Mouse (Mus musculus) lung, embryonic 15.5 days (tissue): ENCODE results near the gene Caskin2. TPM values are rescaled to one million over a fixed set of nuclear protein-coding genes. Genes with fewer than 3 reads are reported as not detected.

Experiments used
- ATAC-seq: fragments of 200-750 bp; cut with Nextera tagmentation; 2 replicates; pipeline ENCODE4 v1.8.0; 2017; ENCODE audit warnings: moderate number of reproducible peaks, borderline replicate concordance; ENCODE audit not compliant: low FRiP score, low TSS enrichment; ENCODE audit errors: extremely low read depth
- H3K27ac ChIP-seq: fragments of 300-500 bp; sonication (generic); 2 replicates; pipeline ENCODE4 v1.5.1; 2015; ENCODE audit warnings: moderate library complexity, mild to moderate bottlenecking, inconsistent platforms
- H3K27me3 ChIP-seq: fragments of 300-500 bp; sonication (generic); 2 replicates; pipeline ENCODE4 v1.6.1; 2015; ENCODE audit warnings: inconsistent platforms
- H3K36me3 ChIP-seq: fragments of 300-500 bp; sonication (generic); 2 replicates; pipeline ENCODE4 v1.6.1; 2015; ENCODE audit warnings: inconsistent platforms
- H3K4me1 ChIP-seq: fragments of 300-500 bp; sonication (generic); 2 replicates; pipeline ENCODE4 v1.6.1; 2015; ENCODE audit warnings: inconsistent platforms
- H3K4me2 ChIP-seq: fragments of 300-500 bp; sonication (generic); 2 replicates; pipeline ENCODE4 v1.6.1; 2015; ENCODE audit warnings: inconsistent platforms, mild to moderate bottlenecking, moderate library complexity
- H3K4me3 ChIP-seq: fragments of 300-500 bp; sonication (generic); 2 replicates; pipeline ENCODE4 v1.5.1; 2015; ENCODE audit warnings: mild to moderate bottlenecking, inconsistent platforms
- H3K9ac ChIP-seq: fragments of 300-500 bp; sonication (generic); 2 replicates; pipeline ENCODE4 v1.6.1; 2015; ENCODE audit warnings: inconsistent platforms
- H3K9me3 ChIP-seq: fragments of 300-500 bp; sonication (generic); 2 replicates; pipeline ENCODE4 v1.6.1; 2016; ENCODE audit warnings: inconsistent platforms
- WGBS: fragments of 180-500 bp; shearing (Covaris S2); methylation state at CpG from one replicate; pipeline ENCODE4 v1.1.7; 2015; 5-methylcytosine and 5-hydroxymethylcytosine counted together
- polyA plus RNA-seq: library from polyadenylated mRNA; unstranded; fragments of >200 nt; fragmentation: Nextera tagmentation; extraction: Ambion mirVana; gene quantifications from 2 replicates; pipeline ENCODE4 v1.2.1, GENCODE M21; 2015

Caskin2 gene
- polyA plus RNA-seq, 1 experiment from 2014 or later: 19.6 TPM

DNA sequence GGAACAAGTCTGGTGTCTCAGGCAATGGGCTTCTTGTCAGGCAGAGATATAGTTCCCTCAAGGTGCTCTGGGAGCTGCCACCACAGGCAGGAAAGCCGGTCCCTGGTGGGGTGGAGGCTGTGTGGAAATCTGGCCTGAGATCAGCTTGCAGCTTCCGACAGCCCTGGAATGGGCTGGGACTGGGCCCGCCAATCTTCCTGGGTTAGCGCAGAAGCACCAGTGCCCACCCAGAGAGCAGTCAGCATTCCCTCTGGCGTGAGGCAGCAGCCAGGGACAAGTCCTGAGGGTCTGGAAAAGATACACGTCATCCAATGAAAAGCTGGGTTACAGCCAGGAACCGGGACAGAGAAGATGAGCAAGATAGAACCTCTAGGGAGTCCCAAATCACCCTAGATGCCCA is 1.3 kb downstream of the Caskin2 start:
- Histone ChIP-seq H3K9me3 (no peaks in the 10 kb centered on the region), H3K36me3 (peaks cover 19% of the 10 kb centered on the region), H3K27me3 (no peaks in the 10 kb centered on the region), H3K27ac (peak overlapping the region; percentile 7; the same call in 1 of the 2 replicates), H3K9ac (peak overlapping the region; percentile 76), H3K4me2 (peak overlapping the region; percentile 92), H3K4me3 (peak overlapping the region; percentile 83), H3K4me1 (peaks cover 75% of the 10 kb centered on the region)
- ATAC-seq: no peak
- 21% methylated on average over 7 of the region's 7 CpGs for WGBS

DNA sequence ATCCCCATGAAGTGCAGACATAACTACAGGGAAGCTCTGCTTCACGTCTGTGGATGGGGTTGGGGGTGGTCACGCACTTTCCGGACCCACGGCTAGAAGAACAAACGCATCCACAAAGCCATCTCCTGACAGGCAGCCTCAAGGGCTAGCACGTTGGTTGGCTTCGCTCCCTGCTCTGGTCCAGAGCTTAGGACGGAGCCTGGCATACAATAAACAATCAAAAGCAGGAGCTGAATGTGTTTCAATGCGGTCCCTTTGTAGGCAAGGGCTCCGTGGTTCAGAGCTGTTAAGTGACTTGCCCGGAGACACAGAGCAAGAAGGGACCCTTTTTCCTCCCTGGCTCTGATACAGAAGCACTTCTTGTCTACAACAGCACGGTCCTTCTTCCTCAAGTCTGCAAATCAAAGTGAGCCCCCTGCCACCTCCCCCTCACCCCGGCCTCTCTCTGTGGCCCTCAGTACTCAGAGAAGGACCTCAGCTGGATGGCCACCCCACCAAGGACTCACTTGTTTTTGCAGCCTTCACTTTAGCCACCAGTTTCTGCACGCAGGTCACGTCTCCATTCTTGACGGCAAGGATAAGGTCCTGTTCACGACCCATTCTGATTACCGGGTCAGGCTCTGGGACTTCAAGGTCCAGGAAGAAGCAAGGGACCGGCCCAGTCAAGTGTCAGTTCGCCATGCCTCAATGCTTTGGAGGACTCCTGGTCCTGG is 1.9 kb downstream of the Caskin2 start:
- Histone ChIP-seq H3K27ac (peak overlapping the region; percentile 7; the same call in 1 of the 2 replicates), H3K4me1 (peaks cover 75% of the 10 kb centered on the region)
- 71% methylated on average over 20 of the region's 20 CpGs for WGBS

DNA sequence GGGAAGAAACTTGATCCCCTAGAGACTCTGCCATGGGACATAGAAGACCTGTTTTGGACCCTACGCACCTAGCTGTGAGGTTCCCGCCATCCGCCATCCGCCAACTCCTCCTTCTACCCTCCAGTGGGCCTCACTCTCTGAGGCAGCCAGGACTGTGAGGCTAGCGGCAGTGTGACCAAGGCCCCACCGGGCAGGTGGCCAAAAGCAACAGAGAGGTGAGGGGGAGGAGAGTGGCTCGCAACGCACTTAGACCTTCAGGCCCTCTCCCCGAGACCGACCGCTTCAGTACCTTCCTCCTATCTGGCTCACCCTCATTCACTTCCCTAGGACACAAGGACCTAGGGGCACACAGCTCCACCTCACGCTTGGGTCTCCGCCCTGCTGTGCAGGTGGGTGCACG is 3.1 kb downstream of the Caskin2 start:
- H3K9ac ChIP-seq: peak overlapping the region; percentile 39; the same call in 1 of the 2 replicates
- H3K27me3 ChIP-seq: no peaks in the 10 kb centered on the region
- H3K27ac ChIP-seq: peak overlapping the region; percentile 85
- peak overlapping the region; percentile 92 for H3K4me2 ChIP-seq
- 35% methylated on average over 14 of the region's 14 CpGs for WGBS
- H3K4me1 ChIP-seq: peaks cover 66% of the 10 kb centered on the region
- H3K9me3 ChIP-seq: no peaks in the 10 kb centered on the region
- peaks cover 28% of the 10 kb centered on the region for H3K36me3 ChIP-seq
- peak overlapping the region; percentile 83 for H3K4me3 ChIP-seq
- ATAC-seq: no peak

More for the DNA sequence above, 1.9 kb downstream of the Caskin2 start:
- no peaks in the 10 kb centered on the region for H3K9me3 ChIP-seq
- ATAC-seq: no peak
- no peaks in the 10 kb centered on the region for H3K27me3 ChIP-seq
- peak overlapping the region; percentile 92 for H3K4me2 ChIP-seq
- H3K4me3 ChIP-seq: peak overlapping the region; percentile 83
- H3K36me3 ChIP-seq: peaks cover 22% of the 10 kb centered on the region
- H3K9ac ChIP-seq: peak overlapping the region; percentile 76

DNA sequence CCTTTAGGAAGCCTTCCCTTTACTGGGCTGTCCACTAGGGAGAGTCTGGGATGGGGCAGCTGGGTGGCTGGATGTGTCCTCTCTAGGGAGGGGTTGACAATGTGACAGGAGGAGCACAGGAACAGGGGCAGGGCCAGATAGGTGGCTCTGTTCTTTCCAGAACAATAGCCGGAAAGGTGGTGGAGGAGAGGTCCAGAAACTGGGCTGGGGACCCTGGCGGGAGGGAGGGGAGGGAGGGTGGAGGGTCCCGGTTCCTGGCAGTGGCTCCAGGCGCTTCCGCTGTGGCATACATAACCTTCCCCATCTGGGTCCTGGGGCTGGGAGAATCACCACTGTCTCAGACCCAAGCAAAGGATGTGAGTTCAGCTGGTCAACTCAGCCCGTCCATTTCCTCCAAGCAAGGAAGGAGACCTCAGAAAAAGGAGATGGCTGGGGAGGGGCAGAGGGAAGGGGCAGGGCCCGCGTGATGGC is 4.1 kb downstream of the Caskin2 start:
- H3K9me3 ChIP-seq: no peaks in the 10 kb centered on the region
- ATAC-seq: peak; percentile 8; the same call in 1 of the 2 replicates
- H3K9ac ChIP-seq: no peak overlapping the region; the same call in 1 of the 2 replicates
- peaks cover 61% of the 10 kb centered on the region for H3K4me1 ChIP-seq
- H3K27me3 ChIP-seq: no peaks in the 10 kb centered on the region
- peaks cover 39% of the 10 kb centered on the region for H3K36me3 ChIP-seq
- H3K4me2 ChIP-seq: peak overlapping the region; percentile 92
- H3K4me3 ChIP-seq: peak overlapping the region; percentile 83; the same call in 1 of the 2 replicates
- 48% methylated on average over 8 of the region's 8 CpGs for WGBS
- peak overlapping the region; percentile 85 for H3K27ac ChIP-seq

DNA sequence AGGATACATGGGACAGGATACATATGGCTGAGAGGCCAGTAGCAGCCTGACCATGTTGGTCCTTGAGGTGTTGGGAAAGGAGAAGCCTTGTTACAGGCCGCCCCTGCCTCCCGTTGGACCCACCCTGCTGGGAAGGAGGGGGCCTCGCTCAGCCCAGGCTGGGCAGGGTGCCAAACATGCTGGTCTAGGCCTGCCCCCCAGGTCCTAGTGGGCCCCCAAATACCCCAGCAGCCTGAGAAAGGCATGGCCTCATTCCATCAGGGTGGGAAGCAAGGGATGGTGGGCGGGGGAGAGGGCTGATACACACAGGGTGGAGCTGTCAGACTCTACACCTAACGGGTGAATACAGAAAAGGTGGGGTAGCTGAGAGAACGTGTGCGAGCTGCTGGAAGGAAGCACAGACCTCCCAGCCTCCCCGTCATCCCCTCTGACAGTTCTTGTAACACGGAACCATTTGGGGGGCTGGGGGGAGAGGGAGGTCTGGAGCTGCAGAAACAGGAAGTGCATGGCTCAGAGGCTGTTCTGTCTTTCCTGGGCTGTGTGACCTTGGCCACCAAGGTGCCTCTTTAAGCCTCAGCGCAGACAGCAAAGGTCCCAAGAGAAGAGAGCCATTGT is 4.6 kb downstream of the Caskin2 start:
- Histone ChIP-seq H3K27me3 (no peaks in the 10 kb centered on the region), H3K36me3 (peaks cover 42% of the 10 kb centered on the region), H3K9me3 (no peaks in the 10 kb centered on the region), H3K27ac (peak overlapping the region; percentile 85), H3K4me1 (peaks cover 58% of the 10 kb centered on the region), H3K4me2 (peak overlapping the region; percentile 92), H3K4me3 (peak overlapping the region; percentile 83; the same call in 1 of the 2 replicates), H3K9ac (no peak overlapping the region; the same call in 1 of the 2 replicates)
- 0 out of 2 replicates have a peak, but pooled peaks have one; percentile 6 for ATAC-seq
- 16% methylated on average over 10 of the region's 10 CpGs for WGBS

DNA sequence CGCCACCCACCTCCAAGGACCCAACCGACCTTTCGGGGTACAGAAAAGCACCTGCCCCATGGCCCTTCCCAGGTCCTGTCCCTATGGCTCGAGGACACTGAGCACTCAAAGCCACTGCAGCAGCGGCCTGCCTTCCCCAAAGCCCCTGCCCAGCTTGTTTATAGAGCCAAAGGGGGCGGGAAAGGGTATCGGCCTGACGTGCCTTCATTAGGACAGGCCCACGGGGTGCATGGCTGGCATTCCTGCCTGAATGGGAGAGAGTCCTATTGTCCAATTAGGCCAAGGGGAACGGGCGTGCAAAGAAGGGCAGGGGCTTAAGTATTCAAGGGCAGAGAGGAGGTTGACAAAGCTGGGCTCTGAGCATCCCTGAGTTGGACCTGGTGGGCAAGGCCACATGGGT is 5.5 kb downstream of the Caskin2 start:
- no peaks in the 10 kb centered on the region for H3K9me3 ChIP-seq
- H3K27ac ChIP-seq: peak overlapping the region; percentile 85; the same call in 1 of the 2 replicates
- peaks cover 58% of the 10 kb centered on the region for H3K4me1 ChIP-seq
- peak overlapping the region; percentile 92; the same call in 1 of the 2 replicates for H3K4me2 ChIP-seq
- H3K27me3 ChIP-seq: no peaks in the 10 kb centered on the region
- WGBS: 67% methylated on average over 11 of the region's 11 CpGs
- peaks cover 50% of the 10 kb centered on the region for H3K36me3 ChIP-seq
- no peak overlapping the region for H3K9ac ChIP-seq
- no peak for ATAC-seq
- no peak overlapping the region for H3K4me3 ChIP-seq

DNA sequence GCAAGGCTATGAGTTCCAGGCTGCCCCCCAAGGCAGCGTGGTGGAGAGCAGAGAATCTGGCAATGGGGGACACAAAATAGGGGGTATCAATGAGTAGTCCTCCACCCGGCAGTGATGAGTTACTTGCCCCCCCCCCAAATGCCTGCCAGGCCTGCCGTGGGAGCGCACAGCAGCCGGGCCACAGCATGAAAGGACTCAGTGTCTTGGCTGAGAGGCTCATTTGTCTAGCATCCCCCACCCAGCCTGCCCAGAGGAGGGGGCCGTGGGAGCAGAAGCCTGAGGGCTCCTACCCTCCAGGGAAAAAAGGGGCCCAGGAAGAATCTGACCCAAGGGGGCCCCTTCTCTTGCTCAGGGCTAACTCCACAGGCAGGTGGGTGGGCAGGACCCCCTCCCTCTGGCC is 6.1 kb downstream of the Caskin2 start:
- H3K36me3 ChIP-seq: peaks cover 56% of the 10 kb centered on the region
- no peaks in the 10 kb centered on the region for H3K27me3 ChIP-seq
- H3K9ac ChIP-seq: no peak overlapping the region
- ATAC-seq: no peak
- H3K4me2 ChIP-seq: no peak overlapping the region
- WGBS: 79% methylated on average over 6 of the region's 6 CpGs
- H3K9me3 ChIP-seq: no peaks in the 10 kb centered on the region
- no peak overlapping the region for H3K4me3 ChIP-seq
- H3K4me1 ChIP-seq: peaks cover 51% of the 10 kb centered on the region
- H3K27ac ChIP-seq: no peak overlapping the region

DNA sequence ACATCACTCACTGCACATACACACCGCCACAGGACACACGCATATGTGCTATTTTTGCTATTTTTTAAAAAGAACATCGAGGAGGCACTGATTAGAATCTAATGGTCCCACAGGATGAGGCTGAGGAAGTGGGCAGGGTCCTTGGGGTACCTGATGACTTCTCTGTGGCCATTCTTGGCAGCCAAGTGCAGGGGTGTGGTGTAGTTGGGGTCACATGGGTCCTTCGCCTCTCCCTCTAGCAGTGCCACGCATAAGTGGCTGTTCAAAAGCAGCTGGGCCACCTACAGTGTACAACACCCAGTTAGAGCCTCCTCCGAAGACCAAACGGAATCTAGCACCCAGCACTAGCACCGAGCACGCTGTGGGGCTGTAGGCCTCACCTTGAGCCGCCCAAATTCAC is 7.3 kb downstream of the Caskin2 start:
- Histone ChIP-seq H3K4me1 (peaks cover 40% of the 10 kb centered on the region), H3K27me3 (no peaks in the 10 kb centered on the region), H3K27ac (no peak overlapping the region), H3K4me3 (no peak overlapping the region), H3K36me3 (peaks cover 60% of the 10 kb centered on the region), H3K9me3 (no peaks in the 10 kb centered on the region), H3K9ac (no peak overlapping the region), H3K4me2 (no peak overlapping the region)
- ATAC-seq: no peak
- 85% methylated on average over 10 of the region's 10 CpGs for WGBS

DNA sequence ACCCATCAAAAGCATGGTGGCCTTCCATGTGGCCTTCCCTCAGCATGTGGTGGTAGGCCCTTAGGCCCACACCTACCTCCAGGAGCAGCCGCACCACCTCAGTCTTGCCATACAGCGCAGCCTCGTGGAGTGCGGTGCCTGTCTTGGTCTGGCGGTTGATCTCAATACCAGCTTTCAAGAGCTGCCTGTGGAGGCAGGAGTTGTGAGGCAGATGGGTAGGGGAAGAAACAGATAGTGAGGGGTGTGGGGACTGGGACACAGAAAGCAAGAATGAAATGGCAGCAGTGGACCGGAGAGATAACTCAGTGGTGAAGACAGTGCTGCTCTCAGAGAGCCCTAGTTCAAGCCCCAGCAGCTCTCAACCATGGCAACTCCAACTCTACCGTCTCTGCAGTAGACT is 8.4 kb downstream of the Caskin2 start:
- Histone ChIP-seq H3K27me3 (no peaks in the 10 kb centered on the region), H3K4me3 (no peak overlapping the region), H3K4me2 (no peak overlapping the region), H3K9me3 (no peaks in the 10 kb centered on the region), H3K4me1 (peaks cover 28% of the 10 kb centered on the region), H3K36me3 (peaks cover 70% of the 10 kb centered on the region), H3K9ac (no peak overlapping the region), H3K27ac (no peak overlapping the region)
- WGBS: 97% methylated on average over 7 of the region's 7 CpGs
- ATAC-seq: no peak

DNA sequence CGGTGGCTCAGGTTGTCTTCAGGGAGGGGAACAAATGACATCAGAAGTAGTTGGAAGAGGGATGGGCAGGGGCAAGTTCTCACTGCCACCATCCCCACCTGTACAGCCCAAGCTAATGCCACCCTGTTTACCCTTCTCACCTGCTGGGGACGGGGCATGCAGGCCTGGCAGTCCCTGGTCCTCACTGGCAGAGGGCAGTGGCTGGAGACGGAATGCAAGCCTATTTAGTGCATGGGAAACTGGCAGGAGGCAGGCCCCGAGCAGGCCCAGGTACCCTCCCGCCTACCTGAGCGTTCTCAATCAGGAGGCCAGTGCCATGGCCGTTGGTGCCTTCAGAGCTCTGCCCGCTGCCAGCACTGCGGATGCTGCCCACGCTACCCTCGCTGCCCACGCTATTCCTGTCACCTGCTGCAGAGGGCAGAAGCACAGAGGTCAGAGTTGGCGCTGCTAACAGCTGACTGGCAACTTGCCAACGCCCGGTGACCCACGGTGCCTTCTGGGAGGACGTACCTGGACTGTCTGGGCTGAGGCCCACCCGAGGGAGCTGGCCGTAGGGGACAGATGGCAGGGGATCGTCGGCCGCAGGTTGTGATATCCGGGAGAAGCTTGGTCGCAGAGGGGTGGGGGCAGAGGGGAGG is 10.2 kb downstream of the Caskin2 start:
- Histone ChIP-seq H3K9ac (no peak overlapping the region), H3K4me3 (no peak overlapping the region), H3K27ac (no peak overlapping the region), H3K4me2 (no peak overlapping the region), H3K4me1 (peaks cover 10% of the 10 kb centered on the region), H3K9me3 (no peaks in the 10 kb centered on the region), H3K27me3 (no peaks in the 10 kb centered on the region), H3K36me3 (peaks cover 88% of the 10 kb centered on the region)
- WGBS: 86% methylated on average over 24 of the region's 24 CpGs
- no peak for ATAC-seq

DNA sequence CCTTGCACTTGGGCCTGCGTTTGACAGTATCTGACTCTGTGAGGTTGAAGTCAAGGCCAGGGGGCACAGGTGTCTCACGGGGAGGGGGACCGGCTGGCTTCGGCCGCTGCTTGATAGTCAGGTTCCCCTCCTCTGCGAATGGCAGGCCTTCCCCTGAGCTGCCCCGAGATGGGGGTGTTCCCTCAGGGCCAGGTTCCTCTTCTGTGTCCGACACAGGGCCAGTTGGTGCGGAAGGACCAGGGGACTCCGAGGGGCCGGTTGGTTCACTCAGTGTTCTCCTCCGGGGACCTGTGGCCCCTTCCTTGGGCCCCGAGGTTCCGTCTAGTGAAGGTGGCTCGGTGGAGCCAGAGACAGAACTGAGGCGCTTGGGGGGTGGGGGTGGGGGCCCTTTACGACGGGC is 12.5 kb downstream of the Caskin2 start:
- H3K4me2 ChIP-seq: no peak overlapping the region
- H3K27me3 ChIP-seq: no peaks in the 10 kb centered on the region
- no peak overlapping the region for H3K4me3 ChIP-seq
- no peak for ATAC-seq
- 89% methylated on average over 18 of the region's 18 CpGs for WGBS
- H3K9me3 ChIP-seq: no peaks in the 10 kb centered on the region
- no peak overlapping the region for H3K9ac ChIP-seq
- H3K4me1 ChIP-seq: no peaks in the 10 kb centered on the region
- H3K27ac ChIP-seq: no peak overlapping the region
- H3K36me3 ChIP-seq: peaks cover 88% of the 10 kb centered on the region

DNA sequence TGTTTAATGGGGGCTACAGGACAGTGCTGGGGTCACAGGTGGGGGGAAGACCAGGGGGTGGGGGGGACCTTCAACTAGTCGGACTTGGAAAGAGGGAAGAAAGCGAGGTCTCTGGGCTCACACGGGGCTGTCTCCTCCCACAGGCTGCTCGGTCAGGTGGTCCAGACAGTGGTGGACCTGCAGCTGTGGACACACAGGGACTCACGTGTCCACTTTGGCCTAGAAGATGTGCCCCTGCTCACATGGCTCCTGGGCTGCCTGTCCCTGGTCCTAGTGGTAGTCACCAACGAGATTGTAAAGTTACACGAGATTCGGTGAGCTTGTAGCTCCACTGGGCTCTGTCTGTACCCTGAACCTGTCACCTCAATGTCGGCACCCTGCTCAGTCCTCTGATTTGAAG is 15.8 kb downstream of the Caskin2 start:
- no peak for ATAC-seq
- H3K4me3 ChIP-seq: no peak overlapping the region
- whole genome bisulfite sequencing: 81% methylated on average over 9 of the region's 9 CpGs
- H3K9me3 ChIP-seq: no peaks in the 10 kb centered on the region
- peaks cover 94% of the 10 kb centered on the region for H3K36me3 ChIP-seq
- no peaks in the 10 kb centered on the region for H3K27me3 ChIP-seq
- no peaks in the 10 kb centered on the region for H3K4me1 ChIP-seq
- H3K27ac ChIP-seq: no peak overlapping the region
- H3K4me2 ChIP-seq: no peak overlapping the region
- no peak overlapping the region for H3K9ac ChIP-seq
